Mouse (Mus musculus): ENCODE data around the gene Sem1. TPM values are rescaled to one million over a fixed set of nuclear protein-coding genes. Genes with fewer than 3 reads are reported as not detected.

The Sem1 gene
- polyA plus RNA-seq, 1 experiment, result 6.2 TPM

DNA sequence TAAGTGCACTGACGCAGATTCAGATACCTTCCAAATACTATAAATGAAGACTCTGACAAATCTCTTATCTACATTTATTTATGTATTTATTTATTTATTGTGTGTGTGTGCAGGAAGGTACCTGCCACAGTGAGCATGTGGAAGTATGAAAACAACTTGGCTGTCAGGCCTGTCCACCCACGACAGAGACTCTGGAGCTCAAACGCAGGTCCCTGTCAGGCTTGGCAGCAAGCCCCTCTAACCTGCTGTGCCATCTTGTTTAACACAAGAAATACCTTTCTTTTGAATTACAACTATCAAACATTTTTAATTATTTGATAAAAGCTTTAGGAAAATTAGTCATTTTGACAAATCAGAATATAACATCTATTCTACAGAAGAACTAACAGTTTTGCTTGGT is 10.0 kb downstream of the Sem1 start:
- H3K36me3 ChIP-seq (ENCODE audit: control insufficient read depth), result peaks cover 4% of the 10 kb centered on the region; the same call in 1 of the 2 replicates
- H3K27me3 ChIP-seq (ENCODE audit: control insufficient read depth), result no peaks in the 10 kb centered on the region
- no peaks in the 10 kb centered on the region for H3K9me3 ChIP-seq (ENCODE audit: control insufficient read depth, low read length)
- TF ChIP-seq GATA1 (IDR thresholded peaks at IDR 0.05; ENCODE audit: low read length) (no peak), TAL1 (IDR thresholded peaks at IDR 0.05; ENCODE audit: low read length) (no peak)
- H3K4me1 ChIP-seq (ENCODE audit: control insufficient read depth), result peaks cover 6% of the 10 kb centered on the region
- no peak overlapping the region for H3K4me3 ChIP-seq (replicated peaks)

DNA sequence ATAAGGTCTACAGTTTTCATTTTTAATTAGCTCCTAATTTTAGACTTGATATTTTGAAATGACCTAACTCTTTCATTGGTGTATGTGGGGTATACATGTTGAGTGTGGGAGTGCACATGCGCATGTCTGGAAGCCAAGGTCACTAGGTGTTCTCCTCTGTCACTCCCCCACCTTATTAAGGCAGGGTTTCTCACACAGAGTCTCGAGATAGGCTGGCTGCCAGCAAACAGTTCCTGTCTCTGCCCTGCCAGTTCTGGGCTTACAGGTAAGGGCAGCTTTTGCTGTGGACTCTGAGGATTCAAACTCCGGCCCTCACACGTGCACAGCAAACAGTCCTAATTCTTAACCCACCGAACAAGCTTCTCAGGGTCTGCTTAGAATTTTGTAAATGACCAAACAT is 14.8 kb downstream of the Sem1 start:
- Histone ChIP-seq H3K9me3 (ENCODE audit: control insufficient read depth, low read length) (no peaks in the 10 kb centered on the region), H3K27me3 (ENCODE audit: control insufficient read depth) (no peaks in the 10 kb centered on the region), H3K4me1 (ENCODE audit: control insufficient read depth) (peaks cover 7% of the 10 kb centered on the region), H3K4me3 (replicated peaks) (no peak overlapping the region), H3K36me3 (ENCODE audit: control insufficient read depth) (peaks cover 15% of the 10 kb centered on the region)
- TF ChIP-seq TAL1 (IDR thresholded peaks at IDR 0.05; ENCODE audit: low read length), result no peak
- no peak for TF ChIP-seq GATA1 (IDR thresholded peaks at IDR 0.05; ENCODE audit: low read length)

DNA sequence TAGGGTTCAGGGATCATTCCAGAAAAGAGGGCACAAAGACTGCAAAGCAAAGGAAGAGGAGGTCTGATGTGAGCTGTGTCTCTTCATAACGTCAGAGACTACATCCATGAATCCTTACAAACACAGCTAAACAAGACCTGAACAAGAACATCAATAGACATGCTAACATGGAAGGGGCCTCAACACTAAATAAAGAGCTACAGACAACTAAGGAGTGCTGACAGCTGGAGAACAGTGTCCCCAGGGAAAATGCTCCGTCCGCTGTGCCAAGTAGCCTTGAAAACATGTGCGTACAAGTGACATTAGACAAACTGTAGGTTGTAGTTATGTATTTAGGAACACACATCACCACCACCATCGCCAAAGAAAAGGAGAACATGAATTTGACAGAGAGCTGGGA is 15.7 kb downstream of the Sem1 start:
- H3K27me3 ChIP-seq (ENCODE audit: control insufficient read depth), result no peaks in the 10 kb centered on the region
- TF ChIP-seq GATA1 (IDR thresholded peaks at IDR 0.05; ENCODE audit: low read length), result no peak
- TF ChIP-seq TAL1 (IDR thresholded peaks at IDR 0.05; ENCODE audit: low read length), result no peak

DNA sequence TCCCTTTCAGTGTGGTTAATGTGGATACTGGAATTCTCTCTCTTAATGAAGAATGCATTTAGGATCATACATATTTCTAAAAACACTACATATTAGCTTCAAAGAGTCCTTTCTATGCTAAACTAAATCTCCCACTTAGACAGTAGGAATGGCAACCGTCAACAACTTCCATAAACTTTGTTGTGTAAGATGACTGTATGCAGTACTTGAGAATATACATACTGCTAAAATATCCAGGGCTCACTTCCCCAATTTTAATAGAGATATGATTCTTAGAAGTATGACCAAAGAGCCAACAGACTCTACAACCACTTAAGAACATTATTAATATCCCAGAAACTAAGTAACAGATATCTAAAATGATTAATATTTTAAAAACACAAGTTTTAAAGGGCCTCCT is 20.8 kb downstream of the Sem1 start:
- Histone ChIP-seq H3K4me3 (replicated peaks) (no peak overlapping the region), H3K9me3 (ENCODE audit: control insufficient read depth, low read length) (no peaks in the 10 kb centered on the region), H3K36me3 (ENCODE audit: control insufficient read depth) (peaks cover 39% of the 10 kb centered on the region), H3K4me1 (ENCODE audit: control insufficient read depth) (peaks cover 3% of the 10 kb centered on the region; the same call in 1 of the 2 replicates), H3K27me3 (ENCODE audit: control insufficient read depth) (no peaks in the 10 kb centered on the region)
- TF ChIP-seq TAL1 (IDR thresholded peaks at IDR 0.05; ENCODE audit: low read length), result no peak
- no peak for TF ChIP-seq GATA1 (IDR thresholded peaks at IDR 0.05; ENCODE audit: low read length)

More for the DNA sequence above, 15.7 kb downstream of the Sem1 start:
- H3K36me3 ChIP-seq (ENCODE audit: control insufficient read depth), result peaks cover 17% of the 10 kb centered on the region
- H3K9me3 ChIP-seq (ENCODE audit: control insufficient read depth, low read length), result no peaks in the 10 kb centered on the region
- peaks cover 7% of the 10 kb centered on the region for H3K4me1 ChIP-seq (ENCODE audit: control insufficient read depth)
- no peak overlapping the region for H3K4me3 ChIP-seq (replicated peaks)

DNA sequence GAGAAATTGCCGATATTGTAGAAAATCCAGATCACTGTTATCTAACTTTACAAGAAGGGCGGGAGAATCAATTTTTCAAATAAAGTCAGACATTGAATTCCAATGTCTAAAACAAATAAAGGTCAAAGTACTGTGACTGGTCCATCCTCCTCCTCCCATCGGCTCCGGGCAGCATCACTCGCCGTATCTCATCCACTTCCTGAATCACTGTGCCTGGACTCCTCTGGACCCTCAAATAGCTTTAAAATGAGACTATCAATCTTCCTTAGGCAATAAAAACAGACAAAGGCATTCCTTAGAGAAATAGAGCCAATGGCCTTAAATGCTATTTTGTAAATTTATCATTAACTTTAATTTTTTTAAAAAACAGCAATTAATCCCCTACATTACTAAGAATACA is 26.5 kb downstream of the Sem1 start:
- Histone ChIP-seq H3K27me3 (ENCODE audit: control insufficient read depth) (no peaks in the 10 kb centered on the region), H3K9me3 (ENCODE audit: control insufficient read depth, low read length) (no peaks in the 10 kb centered on the region), H3K36me3 (ENCODE audit: control insufficient read depth) (peaks cover 21% of the 10 kb centered on the region), H3K4me1 (ENCODE audit: control insufficient read depth) (no peaks in the 10 kb centered on the region), H3K4me3 (replicated peaks) (no peak overlapping the region)
- no peak for TF ChIP-seq TAL1 (IDR thresholded peaks at IDR 0.05; ENCODE audit: low read length)
- TF ChIP-seq GATA1 (IDR thresholded peaks at IDR 0.05; ENCODE audit: low read length), result no peak

DNA sequence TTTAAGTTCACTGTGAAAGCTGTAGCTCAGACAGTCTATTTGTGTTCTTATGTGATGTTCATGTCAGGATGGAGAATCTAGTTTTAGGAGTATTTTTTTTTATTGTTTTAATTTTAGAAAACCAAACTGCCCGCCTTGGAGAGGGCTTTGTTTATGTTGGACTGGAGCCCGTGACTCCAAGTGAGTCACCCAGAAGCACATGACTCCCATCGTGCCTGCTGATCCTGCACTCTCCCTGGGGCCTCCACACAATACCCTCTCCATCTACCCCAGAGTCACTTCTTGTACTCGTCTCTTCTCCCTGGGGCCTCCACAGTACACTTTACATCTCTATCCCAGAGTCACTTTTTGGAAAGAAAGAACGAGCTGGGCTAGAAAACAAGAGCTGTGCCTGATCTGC is 30.5 kb downstream of the Sem1 start:
- no peaks in the 10 kb centered on the region for H3K27me3 ChIP-seq (ENCODE audit: control insufficient read depth)
- no peak for TF ChIP-seq TAL1 (IDR thresholded peaks at IDR 0.05; ENCODE audit: low read length)
- no peak for TF ChIP-seq GATA1 (IDR thresholded peaks at IDR 0.05; ENCODE audit: low read length)
- H3K36me3 ChIP-seq (ENCODE audit: control insufficient read depth), result no peaks in the 10 kb centered on the region
- no peak overlapping the region for H3K4me3 ChIP-seq (replicated peaks)
- H3K4me1 ChIP-seq (ENCODE audit: control insufficient read depth), result no peaks in the 10 kb centered on the region
- H3K9me3 ChIP-seq (ENCODE audit: control insufficient read depth, low read length), result no peaks in the 10 kb centered on the region

DNA sequence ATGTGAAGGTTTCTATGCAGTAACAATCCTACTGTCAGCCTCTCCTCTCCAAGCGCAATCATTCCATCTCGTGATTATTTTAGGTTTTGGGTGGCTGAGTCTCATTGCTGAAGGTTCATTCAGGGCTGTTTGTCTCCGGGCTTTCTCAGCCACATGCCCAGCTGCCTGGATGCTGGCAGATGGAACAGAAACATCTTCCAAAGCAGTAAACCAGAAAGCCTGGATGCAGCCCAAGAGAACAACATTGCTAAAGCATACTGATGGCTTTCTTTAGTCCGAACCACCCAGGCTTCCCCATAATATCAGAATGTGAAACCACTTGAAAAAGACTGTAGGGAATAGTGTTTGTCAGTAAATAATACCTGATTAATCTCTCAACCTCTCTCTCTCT is 34.2 kb downstream of the Sem1 start:
- TF ChIP-seq GATA1 (IDR thresholded peaks at IDR 0.05; ENCODE audit: low read length) (no peak), TAL1 (IDR thresholded peaks at IDR 0.05; ENCODE audit: low read length) (no peak)
- H3K4me3 ChIP-seq (replicated peaks), result no peak overlapping the region
- H3K9me3 ChIP-seq (ENCODE audit: control insufficient read depth, low read length), result no peaks in the 10 kb centered on the region
- H3K4me1 ChIP-seq (ENCODE audit: control insufficient read depth), result no peaks in the 10 kb centered on the region
- H3K27me3 ChIP-seq (ENCODE audit: control insufficient read depth), result no peaks in the 10 kb centered on the region
- no peaks in the 10 kb centered on the region for H3K36me3 ChIP-seq (ENCODE audit: control insufficient read depth)

DNA sequence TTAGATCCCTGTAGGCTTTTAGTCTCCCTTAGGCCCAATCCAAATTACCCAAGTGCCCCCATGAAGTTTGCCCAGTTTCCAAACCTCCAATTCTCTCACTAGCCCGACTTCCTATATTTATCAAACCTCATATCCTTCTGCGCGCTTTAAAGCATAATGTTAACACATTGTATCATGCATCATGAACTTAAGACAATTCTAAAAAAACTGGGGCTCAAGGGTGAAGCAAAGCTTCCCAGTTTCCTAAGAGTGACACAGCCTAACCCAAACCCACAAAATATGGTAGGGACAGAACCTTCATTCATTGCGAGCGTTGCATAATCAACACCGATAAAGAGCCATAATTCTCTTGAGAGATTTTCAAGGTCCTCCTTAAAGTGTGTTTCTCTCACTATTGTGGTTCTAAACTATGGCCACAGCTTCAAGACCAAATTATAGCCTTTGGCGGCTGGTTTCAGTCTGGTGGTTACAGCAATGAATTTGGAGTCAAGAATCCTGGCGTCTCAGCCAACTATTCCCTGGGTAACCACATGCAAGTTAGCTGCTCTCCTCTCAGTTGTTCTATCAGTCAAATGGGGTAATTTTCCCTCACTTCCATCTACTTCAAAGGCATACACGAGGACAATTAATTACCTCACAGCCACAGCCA is 34.7 kb downstream of the Sem1 start:
- no peaks in the 10 kb centered on the region for H3K4me1 ChIP-seq (ENCODE audit: control insufficient read depth)
- H3K9me3 ChIP-seq (ENCODE audit: control insufficient read depth, low read length), result no peaks in the 10 kb centered on the region
- H3K36me3 ChIP-seq (ENCODE audit: control insufficient read depth), result no peaks in the 10 kb centered on the region
- H3K27me3 ChIP-seq (ENCODE audit: control insufficient read depth), result no peaks in the 10 kb centered on the region
- no peak overlapping the region for H3K4me3 ChIP-seq (replicated peaks)
- TF ChIP-seq TAL1 (IDR thresholded peaks at IDR 0.05; ENCODE audit: low read length) (no peak), GATA1 (IDR thresholded peaks at IDR 0.05; ENCODE audit: low read length) (no peak)

DNA sequence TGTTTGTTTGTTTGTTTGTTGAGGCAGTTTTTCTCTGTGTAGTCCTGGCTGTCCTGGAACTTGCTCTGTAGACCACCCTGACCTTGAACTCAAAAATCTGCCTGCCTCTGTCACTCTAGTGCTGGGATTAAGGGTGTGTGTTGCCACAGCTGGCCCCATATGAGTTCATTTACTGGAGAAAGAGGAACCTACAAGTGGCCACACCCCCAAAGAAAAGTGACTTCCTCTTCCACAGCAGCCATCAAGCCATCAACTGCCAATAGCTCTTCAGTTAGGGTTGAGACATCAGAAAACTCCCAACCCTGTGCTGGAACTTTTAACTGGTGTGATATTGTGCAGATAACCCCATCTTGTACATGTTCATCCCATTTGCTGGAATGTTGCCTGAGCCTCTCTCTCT is 36.3 kb downstream of the Sem1 start:
- TF ChIP-seq GATA1 (IDR thresholded peaks at IDR 0.05; ENCODE audit: low read length), result no peak
- TF ChIP-seq TAL1 (IDR thresholded peaks at IDR 0.05; ENCODE audit: low read length), result no peak
- no peaks in the 10 kb centered on the region for H3K4me1 ChIP-seq (ENCODE audit: control insufficient read depth)
- H3K36me3 ChIP-seq (ENCODE audit: control insufficient read depth), result no peaks in the 10 kb centered on the region
- H3K27me3 ChIP-seq (ENCODE audit: control insufficient read depth), result no peaks in the 10 kb centered on the region
- no peaks in the 10 kb centered on the region for H3K9me3 ChIP-seq (ENCODE audit: control insufficient read depth, low read length)
- no peak overlapping the region for H3K4me3 ChIP-seq (replicated peaks)

All from erythroblast, embryonic 14.5 days (primary cell).